Mouse (Mus musculus) kidney, adult 2 months (tissue): ENCODE data around the gene Fzd10.

Source experiments
- CTCF ChIP-seq: fragments of 200-500 bp; conservative IDR thresholded peaks from 2 replicates; pipeline ENCODE4 v1.5.1; 2011; ENCODE audit warnings: low read depth, mild to moderate bottlenecking, control low read depth, low read length, moderate library complexity, mixed read lengths; ENCODE audit not compliant: insufficient read depth, insufficient read length
- POLR2A ChIP-seq: fragments of 200-500 bp; IDR thresholded peaks from one replicate; pipeline ENCODE4 v1.6.1; 2011; ENCODE audit warnings: low read depth, low read length, control low read depth

GRCm38 (mm10) chr5:128597381-128597780, 3.3 kb upstream of the Fzd10 start:
- no peak for TF ChIP-seq POLR2A
- TF ChIP-seq CTCF: no peak
